In genomic region chr12:51914903-51915670, GRCm38 (mm10) we compare ENCODE assay signal across 24 mouse cellular contexts. TPM values are rescaled to one million over a fixed set of nuclear protein-coding genes. Genes with fewer than 3 reads are reported as not detected.
DNase-seq lines count a peak whose midpoint lies in the region; ATAC-seq lines count a peak whose summit lies in the region.
"Had no signal": no experiment of that assay in that cellular context is flagged by ENCODE, and none has a peak within 500 bp of the region (broad histone marks: within the 10 kb centered on the region; RNA-seq: fewer than 3 reads in every experiment).

No protein-coding gene starts in this region.

- DNase-seq in midbrain, embryonic 11.5 days (ENCODE audit: low spot score, missing footprints) = peak; percentile 56
- DNase-seq in right cerebral cortex, postnatal 14 days = no peak
- no peak for DNase-seq in kidney, postnatal 14 days
- no peak for DNase-seq in frontal cortex, postnatal 25 days (ENCODE audit: low spot score in 2 of 2)
- DNase-seq: adrenal gland, adult 8-10 months; B cell, adult 2 months; cerebellum, adult 11 months; cerebellum, adult 8-10 months; cerebellum, postnatal 14 days; embryo, embryonic 11 days; gastrocnemius, postnatal 14 days; heart, postnatal 36 days had no signal

- H3K9ac ChIP-seq in midbrain, embryonic 11.5 days (ENCODE audit: low read length) = no peak overlapping the region
- no peak overlapping the region for H3K9ac ChIP-seq in midbrain, embryonic 15.5 days
- H3K9ac ChIP-seq in intestine, embryonic 16.5 days (ENCODE audit: low read depth, low read length) = no peak overlapping the region
- no peak overlapping the region for H3K9ac ChIP-seq in stomach, embryonic 14.5 days (replicated peaks; ENCODE audit: low read depth, low read length)
- H3K9ac ChIP-seq: embryonic facial prominence, embryonic 15.5 days; heart, embryonic 13.5 days; hindbrain, embryonic 12.5 days had no signal

- H3K27ac ChIP-seq in midbrain, embryonic 11.5 days (ENCODE audit: low read depth, low read length) = no peak overlapping the region
- H3K27ac ChIP-seq in midbrain, embryonic 15.5 days = no peak overlapping the region
- peak overlapping the region; percentile 45; the same call in 1 of the 2 replicates for H3K27ac ChIP-seq in intestine, embryonic 16.5 days (ENCODE audit: low read length)
- H3K27ac ChIP-seq in stomach, embryonic 14.5 days (ENCODE audit: low read length) = no peak overlapping the region
- H3K27ac ChIP-seq: embryonic facial prominence, embryonic 15.5 days; forebrain, embryonic 10.5 days; heart, embryonic 13.5 days; hindbrain, embryonic 12.5 days had no signal

- ATAC-seq in midbrain, embryonic 11.5 days (ENCODE audit: low FRiP score) = no peak
- ATAC-seq in midbrain, embryonic 15.5 days (replicated peaks) = no peak
- ATAC-seq in intestine, embryonic 16.5 days = peak; percentile 97
- peak; percentile 80 for ATAC-seq in stomach, embryonic 14.5 days (ENCODE audit: insufficient number of reproducible peaks, insufficient read depth, low FRiP score, low read depth)
- ATAC-seq: CD4-positive, CD25-positive, alpha-beta regulatory T cell, adult 4 months; forebrain, embryonic 14.5 days; hindbrain, embryonic 16.5 days had no signal

- no peak overlapping the region for H3K4me3 ChIP-seq in midbrain, embryonic 11.5 days (ENCODE audit: low read depth, low read length)
- H3K4me3 ChIP-seq in midbrain, embryonic 15.5 days = no peak overlapping the region
- H3K4me3 ChIP-seq in intestine, embryonic 16.5 days (ENCODE audit: low read length) = no peak overlapping the region
- H3K4me3 ChIP-seq in stomach, embryonic 14.5 days (ENCODE audit: low read depth, low read length) = no peak overlapping the region
- H3K4me3 ChIP-seq: embryonic facial prominence, embryonic 15.5 days; erythroblast, embryonic 14.5 days; forebrain, embryonic 10.5 days; heart, embryonic 13.5 days; hindbrain, embryonic 12.5 days had no signal

- no peak overlapping the region for H3K4me2 ChIP-seq in midbrain, embryonic 11.5 days
- no peak overlapping the region for H3K4me2 ChIP-seq in midbrain, embryonic 15.5 days
- no peak overlapping the region for H3K4me2 ChIP-seq in intestine, embryonic 16.5 days (ENCODE audit: low read depth, low read length)
- no peak overlapping the region for H3K4me2 ChIP-seq in stomach, embryonic 14.5 days (replicated peaks; ENCODE audit: low read depth, low read length)
- H3K4me2 ChIP-seq: embryonic facial prominence, embryonic 15.5 days; heart, embryonic 13.5 days; hindbrain, embryonic 12.5 days had no signal

- H3K27me3 ChIP-seq in midbrain, embryonic 11.5 days (ENCODE audit: control insufficient read depth, insufficient read depth, low read length) = no peaks in the 10 kb centered on the region
- H3K27me3 ChIP-seq in midbrain, embryonic 15.5 days (replicated peaks) = no peaks in the 10 kb centered on the region
- no peaks in the 10 kb centered on the region for H3K27me3 ChIP-seq in intestine, embryonic 16.5 days (replicated peaks; ENCODE audit: control insufficient read depth, insufficient read depth, low read length)
- H3K27me3 ChIP-seq in stomach, embryonic 14.5 days (ENCODE audit: control insufficient read depth, insufficient read depth, low read length) = no peaks in the 10 kb centered on the region
- H3K27me3 ChIP-seq: embryonic facial prominence, embryonic 15.5 days; heart, embryonic 13.5 days; hindbrain, embryonic 12.5 days had no signal

- peaks cover 5% of the 10 kb centered on the region; the same call in 1 of the 2 replicates for H3K36me3 ChIP-seq in midbrain, embryonic 11.5 days (ENCODE audit: control insufficient read depth, insufficient read depth, low read length)
- H3K36me3 ChIP-seq in midbrain, embryonic 15.5 days (replicated peaks) = 0 out of 2 replicates have a peak, but pooled peaks cover 6% of the 10 kb centered on the region
- peaks cover 11% of the 10 kb centered on the region; the same call in 1 of the 2 replicates for H3K36me3 ChIP-seq in intestine, embryonic 16.5 days (ENCODE audit: control insufficient read depth, insufficient read depth, low read length)
- H3K36me3 ChIP-seq in stomach, embryonic 14.5 days (ENCODE audit: control insufficient read depth, insufficient read depth, low read length) = peaks cover 14% of the 10 kb centered on the region; the same call in 1 of the 2 replicates

- H3K9me3 ChIP-seq in midbrain, embryonic 11.5 days (ENCODE audit: control insufficient read depth, low read length) = no peaks in the 10 kb centered on the region
- no peaks in the 10 kb centered on the region for H3K9me3 ChIP-seq in midbrain, embryonic 15.5 days
- H3K9me3 ChIP-seq in intestine, embryonic 16.5 days (ENCODE audit: control insufficient read depth, low read length) = no peaks in the 10 kb centered on the region
- H3K9me3 ChIP-seq in stomach, embryonic 14.5 days (ENCODE audit: control insufficient read depth, low read depth, low read length) = no peaks in the 10 kb centered on the region
- H3K9me3 ChIP-seq: embryonic facial prominence, embryonic 15.5 days; forebrain, embryonic 10.5 days; G1E; heart, embryonic 13.5 days; hindbrain, embryonic 12.5 days had no signal

- no peaks in the 10 kb centered on the region for H3K4me1 ChIP-seq in midbrain, embryonic 11.5 days (ENCODE audit: control insufficient read depth, insufficient read depth, low read length)
- no peaks in the 10 kb centered on the region for H3K4me1 ChIP-seq in midbrain, embryonic 15.5 days
- H3K4me1 ChIP-seq in intestine, embryonic 16.5 days (ENCODE audit: control insufficient read depth, insufficient read depth, low read length) = no peaks in the 10 kb centered on the region
- no peaks in the 10 kb centered on the region for H3K4me1 ChIP-seq in stomach, embryonic 14.5 days (ENCODE audit: control insufficient read depth, insufficient read depth, low read length)
- H3K4me1 ChIP-seq: embryonic facial prominence, embryonic 15.5 days; forebrain, embryonic 10.5 days; hindbrain, embryonic 12.5 days had no signal

- WGBS in midbrain, embryonic 11.5 days = 97% methylated on average over 12 of the region's 12 CpGs
- 94% methylated on average over 12 of the region's 12 CpGs for WGBS in midbrain, embryonic 15.5 days
- WGBS in intestine, embryonic 16.5 days = 69% methylated on average over 12 of the region's 12 CpGs
- WGBS in stomach, embryonic 14.5 days = 88% methylated on average over 12 of the region's 12 CpGs

RNA-seq across cellular contexts. Expression of gene Heatr5a, which starts 56.0 kb away (rescaled TPM):
- polyA plus RNA-seq in midbrain, embryonic 11.5 days (2014; fragmentation: Nextera tagmentation; extraction: Ambion mirVana) = 9.2 and 9.5 TPM in 2 replicates
- 7.3 and 7.5 TPM in 2 replicates for polyA plus RNA-seq in midbrain, embryonic 15.5 days (2015; fragmentation: Nextera tagmentation; extraction: Ambion mirVana)
- polyA plus RNA-seq in intestine, embryonic 16.5 days (2015; fragmentation: Nextera tagmentation; extraction: Ambion mirVana) = 7.7 and 8.7 TPM in 2 replicates
- polyA plus RNA-seq in stomach, embryonic 14.5 days (2014; fragmentation: Nextera tagmentation; extraction: Ambion mirVana) = 16.1 and 17.9 TPM in 2 replicates

Comparison
In these comparisons a context has a peak if more than half of its experiments do, and no peak if none do; other contexts are left out.
1. ATAC-seq: peak in intestine, embryonic 16.5 days (single experiment) and stomach, embryonic 14.5 days (single experiment); none in midbrain, embryonic 11.5 days (single experiment) and midbrain, embryonic 15.5 days (single experiment).